7 mouse cellular contexts compared by ENCODE assay signal in the genomic region with DNA sequence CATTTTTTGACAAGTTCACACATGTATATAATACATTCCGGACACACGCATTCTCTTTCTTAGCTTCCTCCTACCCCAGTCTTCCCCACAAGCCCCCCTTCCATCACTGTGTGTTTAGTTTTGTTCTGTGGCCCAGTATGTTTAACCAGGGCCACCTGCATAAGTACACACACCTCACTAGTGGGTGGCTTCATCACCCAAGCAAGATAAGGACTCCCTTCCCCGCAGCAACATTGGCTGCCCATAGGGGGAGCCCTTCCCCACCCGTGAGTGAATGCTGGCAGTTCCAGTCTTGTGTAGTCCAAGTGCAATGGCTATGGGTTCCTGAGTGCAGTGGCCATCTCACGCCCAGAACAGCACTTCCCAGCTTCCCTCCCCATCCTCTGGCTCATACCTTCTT. TPM values are rescaled to one million over a fixed set of nuclear protein-coding genes. Genes with fewer than 3 reads are reported as not detected.
DNase-seq lines count a peak whose midpoint lies in the region; ATAC-seq and TF ChIP-seq lines count a peak whose summit lies in the region.

No protein-coding gene starts in this region.

- H3K9ac ChIP-seq in embryonic facial prominence, embryonic 14.5 days (ENCODE audit: low read depth, low read length), result no peak overlapping the region
- H3K9ac ChIP-seq in stomach, embryonic 16.5 days (ENCODE audit: low read length), result no peak overlapping the region

- H3K4me1 ChIP-seq in testis, adult 2 months (ENCODE audit: control insufficient read depth, insufficient read depth, low read length), result no peaks in the 10 kb centered on the region
- peaks cover 2% of the 10 kb centered on the region; the same call in 1 of the 2 replicates for H3K4me1 ChIP-seq in embryonic facial prominence, embryonic 14.5 days (ENCODE audit: control insufficient read depth, insufficient read depth, low read length)
- 0 out of 2 replicates have a peak, but pooled peaks cover under 1% of the 10 kb centered on the region for H3K4me1 ChIP-seq in stomach, embryonic 16.5 days (ENCODE audit: control insufficient read depth, insufficient read depth, low read length)

- no peaks in the 10 kb centered on the region for H3K36me3 ChIP-seq in testis, adult 2 months (ENCODE audit: control insufficient read depth, insufficient read depth, low read length)
- H3K36me3 ChIP-seq in embryonic facial prominence, embryonic 14.5 days (ENCODE audit: control insufficient read depth, insufficient read depth, low read length), result no peaks in the 10 kb centered on the region
- H3K36me3 ChIP-seq in stomach, embryonic 16.5 days (ENCODE audit: control insufficient read depth, insufficient read depth, low read length), result no peaks in the 10 kb centered on the region

- H3K27me3 ChIP-seq in testis, adult 2 months (ENCODE audit: control insufficient read depth, insufficient read depth, low read length), result no peaks in the 10 kb centered on the region
- H3K27me3 ChIP-seq in embryonic facial prominence, embryonic 14.5 days (replicated peaks; ENCODE audit: control insufficient read depth, insufficient read depth, low read length), result no peaks in the 10 kb centered on the region
- no peaks in the 10 kb centered on the region for H3K27me3 ChIP-seq in stomach, embryonic 16.5 days (ENCODE audit: control insufficient read depth, insufficient read depth, low read length)

- no peak for DNase-seq in testis, postnatal 14 days (ENCODE audit: low spot score)
- peak; percentile 47 for DNase-seq in adrenal gland, postnatal 25 days
- peak; percentile 36 for DNase-seq in embryonic facial prominence, embryonic 14.5 days (ENCODE audit: low spot score)
- peak; percentile 30 for DNase-seq in kidney, adult 9 months
- peak; percentile 52 for DNase-seq in lung, postnatal 36 days

- H3K4me2 ChIP-seq in embryonic facial prominence, embryonic 14.5 days (ENCODE audit: low read depth, low read length), result no peak overlapping the region
- H3K4me2 ChIP-seq in stomach, embryonic 16.5 days (ENCODE audit: low read depth, low read length), result peak overlapping the region; percentile 33; the same call in 1 of the 2 replicates

- H3K4me3 ChIP-seq in testis, adult 2 months (ENCODE audit: control insufficient read depth, low read depth, low read length), result no peak overlapping the region
- H3K4me3 ChIP-seq in embryonic facial prominence, embryonic 14.5 days (ENCODE audit: low read depth, low read length), result no peak overlapping the region
- peak overlapping the region; percentile 23; the same call in 1 of the 2 replicates for H3K4me3 ChIP-seq in stomach, embryonic 16.5 days (replicated peaks; ENCODE audit: low read length)

- 69% methylated on average over 5 of the region's 5 CpGs for WGBS in embryonic facial prominence, embryonic 14.5 days
- WGBS in stomach, embryonic 16.5 days, result 53% methylated on average over 5 of the region's 5 CpGs

- ATAC-seq in embryonic facial prominence, embryonic 14.5 days (ENCODE audit: low read depth), result peak; percentile 35; the same call in 1 of the 2 replicates
- ATAC-seq in stomach, embryonic 16.5 days (ENCODE audit: insufficient read depth, low FRiP score), result peak; percentile 44; the same call in 1 of the 2 replicates

- TF ChIP-seq CTCF in testis, adult 2 months (IDR thresholded peaks at IDR 0.05; ENCODE audit: control insufficient read depth, insufficient read depth, insufficient replicate concordance, low read depth, low read length), result peak; percentile 92

- TF ChIP-seq POLR2A in testis, adult 2 months (IDR thresholded peaks at IDR 0.05; ENCODE audit: control insufficient read depth, low read depth, low read length), result no peak

- no peaks in the 10 kb centered on the region for H3K9me3 ChIP-seq in embryonic facial prominence, embryonic 14.5 days (ENCODE audit: control insufficient read depth, low read length)
- H3K9me3 ChIP-seq in stomach, embryonic 16.5 days (replicated peaks; ENCODE audit: control insufficient read depth, low read length), result no peaks in the 10 kb centered on the region

- no peak overlapping the region for H3K27ac ChIP-seq in testis, adult 2 months (ENCODE audit: control insufficient read depth, insufficient read depth, low read depth, low read length)
- H3K27ac ChIP-seq in embryonic facial prominence, embryonic 14.5 days (replicated peaks; ENCODE audit: low read depth, low read length), result 0 out of 2 replicates have a peak overlapping the region, but pooled peaks have one; percentile 36
- H3K27ac ChIP-seq in stomach, embryonic 16.5 days (ENCODE audit: low read length), result no peak overlapping the region

RNA-seq across cellular contexts. Expression of gene Gucy2e, which starts 21.5 kb away (rescaled TPM):
- 0.16 and 0.17 TPM in 2 replicates for polyA plus RNA-seq in testis, adult 2 months (2012; rRNA removed)
- total RNA-seq in adrenal gland, postnatal 25 days (2021), result not detected in 2 replicates
- 0.15 and 0.33 TPM in 2 replicates for polyA plus RNA-seq in embryonic facial prominence, embryonic 14.5 days (2014; fragmentation: Nextera tagmentation; extraction: Ambion mirVana)
- not detected in 2 replicates for polyA plus RNA-seq in stomach, embryonic 16.5 days (2015; fragmentation: Nextera tagmentation; extraction: Ambion mirVana)
